Mouse (Mus musculus) C2C12 (cell line): Measurements from ENCODE around the gene Oas1a.

Experiments used
- CTCF ChIP-seq: IDR thresholded peaks from one replicate; pipeline ENCODE4 v1.5.1; 2011; ENCODE audit not compliant: control insufficient read depth, insufficient read depth, insufficient read length
- FOSL1 ChIP-seq: IDR thresholded peaks from one replicate; pipeline ENCODE4 v1.8.0; 2011; ENCODE audit warnings: mild to moderate bottlenecking, low read length; ENCODE audit not compliant: poor library complexity, insufficient read depth, severe bottlenecking
- MYOG ChIP-seq: IDR thresholded peaks from one replicate; pipeline ENCODE4 v1.6.1; 2011; ENCODE audit not compliant: control insufficient read depth, insufficient read length; ENCODE audit errors: extremely low read depth

DNA sequence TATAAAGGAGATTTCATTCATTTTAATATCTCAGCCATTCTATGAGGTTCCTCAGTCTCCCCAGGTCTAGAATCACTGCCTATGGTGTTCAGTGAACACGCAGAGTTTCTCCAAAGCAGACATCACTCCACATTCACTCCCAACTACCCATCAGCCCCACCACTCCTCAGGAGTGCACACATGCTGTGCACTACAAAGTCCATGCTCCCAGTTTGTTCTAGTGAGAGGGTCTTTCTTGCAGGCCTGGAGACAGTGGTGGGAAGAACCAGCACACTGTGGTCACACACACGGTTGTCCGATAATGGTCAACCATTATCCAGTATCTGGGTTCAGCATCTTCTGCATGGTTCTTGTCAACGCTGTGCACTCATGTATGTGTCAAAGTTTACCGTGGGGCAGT lies 5.3 kb downstream of the Oas1a start:
- TF ChIP-seq CTCF (no peak), MYOG (no peak), FOSL1 (no peak)
